Mouse (Mus musculus): Measurements from ENCODE around the gene Ptprg.

- no peak for TF ChIP-seq CTCF (IDR thresholded peaks at IDR 0.05; ENCODE audit: borderline replicate concordance, insufficient read depth, low read depth, low read length)
- TF ChIP-seq POLR2A (IDR thresholded peaks at IDR 0.05; ENCODE audit: borderline replicate concordance, insufficient read depth, low read length) = no peak
These were observed 145.5 kb downstream of the Ptprg start for GRCm38 (mm10) chr14:11698880-11699279.

Measured in cerebellum, adult 2 months (tissue).